Comparison of ENCODE assay signal across 8 mouse cellular contexts in genomic region chr4:129578466-129578865, GRCm38 (mm10). TPM values are rescaled to one million over a fixed set of nuclear protein-coding genes. Genes with fewer than 3 reads are reported as not detected.
DNase-seq lines count a peak whose midpoint lies in the region; ATAC-seq lines count a peak whose summit lies in the region.

Gene Fam167b, minus strand, starts transcription at chr4:129578549.

- H3K4me1 ChIP-seq in forebrain, embryonic 14.5 days (ENCODE audit: control insufficient read depth, insufficient read depth, low read length): no peaks in the 10 kb centered on the region
- no peaks in the 10 kb centered on the region for H3K4me1 ChIP-seq in forebrain, embryonic 11.5 days (replicated peaks; ENCODE audit: control insufficient read depth, insufficient read depth, low read length)
- H3K4me1 ChIP-seq in hindbrain, embryonic 15.5 days (replicated peaks): 0 out of 2 replicates have a peak, but pooled peaks cover 5% of the 10 kb centered on the region
- H3K4me1 ChIP-seq in liver, embryonic 16.5 days (ENCODE audit: control insufficient read depth, low read depth, low read length): peaks cover 3% of the 10 kb centered on the region; the same call in 1 of the 2 replicates

- H3K27me3 ChIP-seq in forebrain, embryonic 14.5 days (replicated peaks; ENCODE audit: control insufficient read depth, insufficient read depth, low read length): no peaks in the 10 kb centered on the region
- no peaks in the 10 kb centered on the region for H3K27me3 ChIP-seq in forebrain, embryonic 11.5 days (ENCODE audit: control insufficient read depth, insufficient read depth, low read length)
- no peaks in the 10 kb centered on the region for H3K27me3 ChIP-seq in hindbrain, embryonic 15.5 days
- H3K27me3 ChIP-seq in liver, embryonic 16.5 days (ENCODE audit: control insufficient read depth, insufficient read depth, low read depth, low read length): peaks cover 4% of the 10 kb centered on the region; the same call in 1 of the 2 replicates

- peak within 1 kb of the TSS; percentile 20; the same call in 1 of the 2 replicates for H3K4me2 ChIP-seq in forebrain, embryonic 14.5 days (ENCODE audit: low read length)
- H3K4me2 ChIP-seq in forebrain, embryonic 11.5 days (ENCODE audit: low read depth, low read length, severe bottlenecking): no peak within 1 kb of the TSS; the same call in 1 of the 2 replicates
- H3K4me2 ChIP-seq in hindbrain, embryonic 15.5 days: peak within 1 kb of the TSS; percentile 23
- H3K4me2 ChIP-seq in liver, embryonic 16.5 days (ENCODE audit: low read depth, low read length): no peak within 1 kb of the TSS

- no peak for DNase-seq in forebrain, embryonic 14.5 days (ENCODE audit: low spot score)
- DNase-seq in forebrain, embryonic 11.5 days (ENCODE audit: low spot score): no peak
- peak; percentile 28 for DNase-seq in brain, adult 2 months (ENCODE audit: low read depth, low spot score)
- DNase-seq in B cell, adult 2 months: no peak
- DNase-seq in urinary bladder, postnatal 4 days (ENCODE audit: low spot score in 2 of 2): no peak

- H3K9ac ChIP-seq in forebrain, embryonic 14.5 days (ENCODE audit: low read length): no peak within 1 kb of the TSS
- H3K9ac ChIP-seq in forebrain, embryonic 11.5 days (ENCODE audit: low read length): no peak within 1 kb of the TSS
- H3K9ac ChIP-seq in hindbrain, embryonic 15.5 days: no peak within 1 kb of the TSS
- no peak within 1 kb of the TSS for H3K9ac ChIP-seq in liver, embryonic 16.5 days (ENCODE audit: low read depth, low read length)

- ATAC-seq in forebrain, embryonic 14.5 days: no peak
- ATAC-seq in forebrain, embryonic 11.5 days (replicated peaks; ENCODE audit: low FRiP score): no peak
- ATAC-seq in hindbrain, embryonic 15.5 days (ENCODE audit: low FRiP score, low read depth): no peak
- peak; percentile 27; the same call in 1 of the 2 replicates for ATAC-seq in liver, embryonic 16.5 days (ENCODE audit: low read depth)
- no peak for ATAC-seq in inflammation-experienced regulatory T-cells, adult 6 months

- 86% methylated on average over 5 of the region's 5 CpGs for WGBS in forebrain, embryonic 14.5 days
- whole genome bisulfite sequencing in forebrain, embryonic 11.5 days: 86% methylated on average over 5 of the region's 5 CpGs
- WGBS in hindbrain, embryonic 15.5 days: 88% methylated on average over 5 of the region's 5 CpGs
- 45% methylated on average over 5 of the region's 5 CpGs for WGBS in liver, embryonic 16.5 days (ENCODE audit: insufficient replicate concordance)

- no peaks in the 10 kb centered on the region for H3K36me3 ChIP-seq in forebrain, embryonic 14.5 days (ENCODE audit: control insufficient read depth, insufficient read depth, low read length)
- H3K36me3 ChIP-seq in forebrain, embryonic 11.5 days (ENCODE audit: control insufficient read depth, insufficient read depth, low read length): no peaks in the 10 kb centered on the region
- no peaks in the 10 kb centered on the region for H3K36me3 ChIP-seq in hindbrain, embryonic 15.5 days
- no peaks in the 10 kb centered on the region for H3K36me3 ChIP-seq in liver, embryonic 16.5 days (ENCODE audit: control insufficient read depth, insufficient read depth)

- no peaks in the 10 kb centered on the region for H3K9me3 ChIP-seq in forebrain, embryonic 14.5 days (replicated peaks; ENCODE audit: control insufficient read depth, low read length)
- H3K9me3 ChIP-seq in forebrain, embryonic 11.5 days (ENCODE audit: control insufficient read depth, low read length): no peaks in the 10 kb centered on the region
- H3K9me3 ChIP-seq in hindbrain, embryonic 15.5 days: no peaks in the 10 kb centered on the region
- no peaks in the 10 kb centered on the region for H3K9me3 ChIP-seq in liver, embryonic 16.5 days (replicated peaks; ENCODE audit: control insufficient read depth, low read length)

- no peak within 1 kb of the TSS for H3K27ac ChIP-seq in forebrain, embryonic 14.5 days (ENCODE audit: low read depth, low read length)
- H3K27ac ChIP-seq in forebrain, embryonic 11.5 days (ENCODE audit: low read depth, low read length): no peak within 1 kb of the TSS
- H3K27ac ChIP-seq in hindbrain, embryonic 15.5 days (replicated peaks): no peak within 1 kb of the TSS
- no peak within 1 kb of the TSS for H3K27ac ChIP-seq in liver, embryonic 16.5 days (ENCODE audit: low read length)

- no peak within 1 kb of the TSS for H3K4me3 ChIP-seq in forebrain, embryonic 14.5 days (ENCODE audit: low read depth, low read length)
- no peak within 1 kb of the TSS for H3K4me3 ChIP-seq in forebrain, embryonic 11.5 days (ENCODE audit: low read depth, low read length)
- H3K4me3 ChIP-seq in hindbrain, embryonic 15.5 days: no peak within 1 kb of the TSS
- H3K4me3 ChIP-seq in liver, embryonic 16.5 days (ENCODE audit: low read depth, low read length): no peak within 1 kb of the TSS

RNA-seq across cellular contexts. Expression of gene Fam167b, which starts in this region (rescaled TPM):
- polyA plus RNA-seq in forebrain, embryonic 14.5 days (2014; fragmentation: Nextera tagmentation; extraction: Ambion mirVana): not detected in 2 replicates
- polyA plus RNA-seq in forebrain, embryonic 11.5 days (2014; fragmentation: Nextera tagmentation; extraction: Ambion mirVana): 0.71 and 1.1 TPM in 2 replicates
- polyA plus RNA-seq in hindbrain, embryonic 15.5 days (2015; fragmentation: Nextera tagmentation; extraction: Ambion mirVana): 0.24 and 0.34 TPM in 2 replicates
- 6.9 and 7.5 TPM in 2 replicates for polyA plus RNA-seq in liver, embryonic 16.5 days (2015; fragmentation: Nextera tagmentation; extraction: Ambion mirVana)
- polyA plus RNA-seq in inflammation-experienced regulatory T-cells, adult 6 months (2017; shearing (Covaris generic)): under 1 TPM in 2 of 3 experiments, not detected in 1; 0.97 to 0.98 TPM

Comparison
In these comparisons a context has a peak if more than half of its experiments do, and no peak if none do; other contexts are left out.
1. H3K4me2 ChIP-seq: peak in forebrain, embryonic 14.5 days (single experiment) and hindbrain, embryonic 15.5 days (single experiment); none in forebrain, embryonic 11.5 days (single experiment) and liver, embryonic 16.5 days (single experiment).